In genomic region chr14:22139281-22139680, GRCm38 (mm10) we compare ENCODE assay signal across 28 mouse cellular contexts.
"Had no signal": no experiment of that assay in that cellular context is flagged by ENCODE, and none has a peak within 500 bp of the region (broad histone marks: within the 10 kb centered on the region; RNA-seq: fewer than 3 reads in every experiment).

No protein-coding gene starts in this region.

- H3K9ac ChIP-seq: heart, embryonic 13.5 days; heart, embryonic 15.5 days; hindbrain, embryonic 12.5 days; hindbrain, embryonic 14.5 days; kidney, embryonic 15.5 days; limb, embryonic 13.5 days; limb, embryonic 15.5 days; liver, embryonic 12.5 days; liver, embryonic 14.5 days had no signal

- DNase-seq: gastrocnemius, adult 2 months; gastrocnemius, postnatal 10 days; gastrocnemius, postnatal 25 days; heart, adult 2 months; heart, postnatal 14 days; heart, postnatal 4 days; kidney, adult 11 months; kidney, adult 2 months; kidney, adult 9 months; kidney, postnatal 14 days; kidney, postnatal 4 days; left cerebral cortex, postnatal 4 days had no signal

- H3K27ac ChIP-seq: gastrocnemius, adult 2 months; heart, adult 2 months; heart, embryonic 13.5 days; heart, embryonic 15.5 days; hindbrain, embryonic 10.5 days; hindbrain, embryonic 12.5 days; hindbrain, embryonic 14.5 days; kidney, embryonic 15.5 days; kidney, postnatal 0 days; layer of hippocampus, adult 2 months; left cerebral cortex, adult 2 months; limb, embryonic 13.5 days; limb, embryonic 15.5 days; liver, embryonic 12.5 days; liver, embryonic 14.5 days had no signal

- H3K27me3 ChIP-seq: heart, embryonic 13.5 days; heart, embryonic 15.5 days; hindbrain, embryonic 12.5 days; limb, embryonic 13.5 days; limb, embryonic 15.5 days; liver, embryonic 12.5 days had no signal

- H3K4me1 ChIP-seq: heart, embryonic 13.5 days; heart, embryonic 15.5 days; hindbrain, embryonic 12.5 days; kidney, embryonic 15.5 days; limb, embryonic 13.5 days; limb, embryonic 15.5 days; liver, embryonic 12.5 days had no signal

- ATAC-seq: hindbrain, embryonic 16.5 days; intestine, embryonic 16.5 days; liver, embryonic 12.5 days had no signal

- H3K36me3 ChIP-seq: heart, embryonic 13.5 days; heart, embryonic 15.5 days; hindbrain, embryonic 10.5 days; hindbrain, embryonic 12.5 days; kidney, embryonic 15.5 days; limb, embryonic 13.5 days; limb, embryonic 15.5 days; liver, embryonic 12.5 days had no signal

- H3K9me3 ChIP-seq: heart, embryonic 15.5 days; hindbrain, embryonic 12.5 days; kidney, embryonic 15.5 days; limb, embryonic 15.5 days; liver, embryonic 12.5 days had no signal

- H3K4me2 ChIP-seq: heart, embryonic 11.5 days; heart, embryonic 13.5 days; heart, embryonic 15.5 days; hindbrain, embryonic 12.5 days; hindbrain, embryonic 14.5 days; kidney, embryonic 15.5 days; limb, embryonic 13.5 days; limb, embryonic 15.5 days; liver, embryonic 12.5 days had no signal

- H3K4me3 ChIP-seq: gastrocnemius, adult 2 months; heart, adult 2 months; heart, embryonic 13.5 days; heart, embryonic 15.5 days; hindbrain, embryonic 10.5 days; hindbrain, embryonic 12.5 days; kidney, embryonic 15.5 days; layer of hippocampus, adult 2 months; left cerebral cortex, adult 2 months; limb, embryonic 13.5 days; limb, embryonic 15.5 days; liver, embryonic 12.5 days had no signal
